Mouse (Mus musculus) liver, embryonic 13.5 days (tissue): ENCODE results near the gene Vim. TPM values are rescaled to one million over a fixed set of nuclear protein-coding genes. Genes with fewer than 3 reads are reported as not detected.
A peak's percentile ranks its signal among the peaks of the same experiment; 100 is the strongest.
"Not testable (repeated sequence)": the region's sequence is repeated elsewhere in the genome, so short reads cannot be mapped to it uniquely, and the experiment has no call there.

Source experiments
- ATAC-seq: fragments of 200-750 bp; cut with Nextera tagmentation; 2 replicates; pipeline ENCODE4 v1.8.0; 2017; ENCODE audit warnings: low read depth, mild to moderate bottlenecking, moderate number of reproducible peaks, moderate library complexity
- DNase-seq: peaks from one replicate; pipeline ENCODE4 v3.0.0; 2022
- H3K27ac ChIP-seq: fragments of 300-500 bp; sonication (generic); 2 replicates; pipeline ENCODE4 v1.5.1; 2015; ENCODE audit warnings: moderate library complexity, mild to moderate bottlenecking, inconsistent platforms
- H3K27me3 ChIP-seq: fragments of 300-500 bp; sonication (generic); 2 replicates; pipeline ENCODE4 v1.6.1; 2015; ENCODE audit warnings: mild to moderate bottlenecking, inconsistent platforms
- H3K36me3 ChIP-seq: fragments of 300-500 bp; sonication (generic); 2 replicates; pipeline ENCODE4 v1.6.1; 2015; ENCODE audit warnings: mild to moderate bottlenecking, inconsistent platforms
- H3K4me1 ChIP-seq: fragments of 300-500 bp; sonication (generic); replicated peaks from 2 replicates; pipeline ENCODE4 v1.6.1; 2015; ENCODE audit warnings: inconsistent platforms
- H3K4me2 ChIP-seq: fragments of 300-500 bp; sonication (generic); 2 replicates; pipeline ENCODE4 v1.6.1; 2015; ENCODE audit warnings: inconsistent platforms, mild to moderate bottlenecking, moderate library complexity
- H3K4me3 ChIP-seq: fragments of 300-500 bp; sonication (generic); replicated peaks from 2 replicates; pipeline ENCODE4 v1.5.1; 2015; ENCODE audit warnings: mild to moderate bottlenecking, inconsistent platforms
- H3K9ac ChIP-seq: fragments of 300-500 bp; sonication (generic); 2 replicates; pipeline ENCODE4 v1.6.1; 2015; ENCODE audit warnings: mild to moderate bottlenecking, inconsistent platforms
- H3K9me3 ChIP-seq: fragments of 300-500 bp; sonication (generic); replicated peaks from 2 replicates; pipeline ENCODE4 v1.6.1; 2016; ENCODE audit warnings: inconsistent platforms
- WGBS: fragments of 180-500 bp; shearing (Covaris S2); methylation state at CpG from one replicate; pipeline ENCODE4 v1.1.7; 2015; ENCODE audit not compliant: insufficient replicate concordance; 5-methylcytosine and 5-hydroxymethylcytosine counted together
- polyA plus RNA-seq: library from polyadenylated mRNA; unstranded; fragments of >200 nt; fragmentation: Nextera tagmentation; extraction: Ambion mirVana; gene quantifications from 2 replicates; pipeline ENCODE4 v1.2.1, GENCODE M21; 2015

The Vim gene
- polyA plus RNA-seq, 1 experiment from 2014 or later, result 95.1 TPM

GRCm38 (mm10) chr2:13583746-13584145 lies 10.0 kb downstream of the Vim start:
- not testable (repeated sequence) for DNase-seq, H3K27ac ChIP-seq, H3K4me2 ChIP-seq, H3K27me3 ChIP-seq, H3K9ac ChIP-seq, H3K36me3 ChIP-seq, H3K4me1 ChIP-seq, H3K9me3 ChIP-seq, H3K4me3 ChIP-seq, ATAC-seq

- WGBS, result 65% methylated on average over 4 of the region's 4 CpGs
- Histone ChIP-seq H3K9ac (no peak overlapping the region), H3K27ac (no peak overlapping the region), H3K4me2 (no peak overlapping the region), H3K9me3 (no peaks in the 10 kb centered on the region), H3K27me3 (no peaks in the 10 kb centered on the region), H3K4me3 (no peak overlapping the region), H3K4me1 (no peaks in the 10 kb centered on the region), H3K36me3 (no peaks in the 10 kb centered on the region)
- DNase-seq, result no peak
- ATAC-seq, result no peak
These were observed 19.6 kb downstream of the Vim start for GRCm38 (mm10) chr2:13593328-13593727.

- Histone ChIP-seq H3K27ac (no peak overlapping the region), H3K36me3 (no peaks in the 10 kb centered on the region), H3K4me2 (no peak overlapping the region), H3K9ac (no peak overlapping the region), H3K27me3 (no peaks in the 10 kb centered on the region), H3K4me1 (0 out of 2 replicates have a peak, but pooled peaks cover 3% of the 10 kb centered on the region), H3K4me3 (no peak overlapping the region), H3K9me3 (no peaks in the 10 kb centered on the region)
- WGBS, result 73% methylated on average over 1 of the region's 1 CpGs
- DNase-seq, result no peak
- ATAC-seq, result no peak
These were observed 23.4 kb downstream of the Vim start for GRCm38 (mm10) chr2:13596965-13597656.

GRCm38 (mm10) chr2:13598166-13598565 lies 24.4 kb downstream of the Vim start:
- Histone ChIP-seq H3K4me1 (peaks cover 12% of the 10 kb centered on the region), H3K9ac (no peak overlapping the region), H3K27me3 (no peaks in the 10 kb centered on the region), H3K36me3 (no peaks in the 10 kb centered on the region), H3K4me3 (no peak overlapping the region), H3K9me3 (no peaks in the 10 kb centered on the region), H3K27ac (no peak overlapping the region), H3K4me2 (no peak overlapping the region)
- ATAC-seq (no peak), DNase-seq (no peak)
- 46% methylated on average over 5 of the region's 5 CpGs for WGBS

GRCm38 (mm10) chr2:13603093-13603492 lies 29.4 kb downstream of the Vim start:
- H3K27me3 ChIP-seq, result no peaks in the 10 kb centered on the region
- no peak for DNase-seq
- no peaks in the 10 kb centered on the region for H3K36me3 ChIP-seq
- no peak overlapping the region for H3K4me2 ChIP-seq
- H3K9me3 ChIP-seq, result no peaks in the 10 kb centered on the region
- peak; percentile 27; the same call in 1 of the 2 replicates for ATAC-seq
- no peak overlapping the region for H3K9ac ChIP-seq
- no peak overlapping the region for H3K4me3 ChIP-seq
- peak overlapping the region; percentile 47 for H3K27ac ChIP-seq
- H3K4me1 ChIP-seq, result peaks cover 27% of the 10 kb centered on the region

- H3K27me3 ChIP-seq, H3K36me3 ChIP-seq, H3K9me3 ChIP-seq, H3K9ac ChIP-seq, H3K4me3 ChIP-seq: not testable (repeated sequence)
- H3K27ac ChIP-seq, result peak overlapping the region; percentile 77
- 19% methylated on average over 5 of the region's 5 CpGs for WGBS
- H3K4me2 ChIP-seq, result peak overlapping the region; percentile 35
- peaks cover 27% of the 10 kb centered on the region for H3K4me1 ChIP-seq
- ATAC-seq (peak; percentile 98), DNase-seq (peak; percentile 20)
These were observed 29.9 kb downstream of the Vim start for GRCm38 (mm10) chr2:13603636-13604035.

- Histone ChIP-seq H3K4me3 (no peak overlapping the region), H3K36me3 (no peaks in the 10 kb centered on the region), H3K27ac (no peak overlapping the region), H3K4me2 (no peak overlapping the region), H3K9me3 (no peaks in the 10 kb centered on the region), H3K4me1 (no peaks in the 10 kb centered on the region), H3K9ac (no peak overlapping the region), H3K27me3 (no peaks in the 10 kb centered on the region)
- WGBS, result 73% methylated on average over 7 of the region's 7 CpGs
- DNase-seq (no peak), ATAC-seq (no peak)
These were observed 56.6 kb downstream of the Vim start for GRCm38 (mm10) chr2:13630136-13630832.

Other genes starting within 250 kb of the Vim start
- 0.03 and 0.06 TPM in 2 replicates for gene Cubn, start 82.1 kb upstream of the Vim start, polyA plus RNA-seq
- 4.8 and 5.3 TPM in 2 replicates for gene Trdmt1, start 29.3 kb upstream of the Vim start, polyA plus RNA-seq
- 0.09 TPM in 1 of 2 replicates, not detected in the other for gene St8sia6, start 220.1 kb downstream of the Vim start, polyA plus RNA-seq